Mouse (Mus musculus) gastrocnemius, adult 2 months (tissue): Measurements from ENCODE around the gene Dnmt3l. TPM values are rescaled to one million over a fixed set of nuclear protein-coding genes. Genes with fewer than 3 reads are reported as not detected.
"Not testable (repeated sequence)": the region's sequence is repeated elsewhere in the genome, so short reads cannot be mapped to it uniquely, and the experiment has no call there.

Experiments
- DNase-seq: peaks from one replicate; pipeline ENCODE4 v3.0.0; 2022
- H3K27ac ChIP-seq: fragments of 200-600 bp; 2 replicates; pipeline ENCODE4 v1.8.1; 2022; ENCODE audit warnings: mild to moderate bottlenecking
- H3K4me3 ChIP-seq: fragments of 200-600 bp; 2 replicates; pipeline ENCODE4 v1.8.1; 2022; ENCODE audit warnings: mild to moderate bottlenecking, moderate library complexity
- CTCF ChIP-seq: fragments of 200-600 bp; IDR thresholded peaks from 2 replicates; pipeline ENCODE4 v1.8.1; 2022; ENCODE audit warnings: antibody characterized with exemption, mild to moderate bottlenecking, moderate library complexity
- intact Hi-C: fragments of 180-260 bp; cut with DNase I; formaldehyde crosslinking; loops from one replicate; pipeline ENCODE4 v1.15.1; 2025
- total RNA-seq, 2 experiments: library from RNA; stranded (reverse); gene quantifications; 2 replicates each; pipeline ENCODE4 v1.2.3; 2021

Gene Dnmt3l
- total RNA-seq, 2 experiments from 2014 or later, result not detected

- H3K4me3 ChIP-seq, result no peak overlapping the region
- no peak for TF ChIP-seq CTCF
- no peak for DNase-seq
- no peak overlapping the region for H3K27ac ChIP-seq
- intact Hi-C loops, result no loop called here
These were observed 28.9 kb upstream of the Dnmt3l start for GRCm38 (mm10) chr10:78012661-78013495.

DNA sequence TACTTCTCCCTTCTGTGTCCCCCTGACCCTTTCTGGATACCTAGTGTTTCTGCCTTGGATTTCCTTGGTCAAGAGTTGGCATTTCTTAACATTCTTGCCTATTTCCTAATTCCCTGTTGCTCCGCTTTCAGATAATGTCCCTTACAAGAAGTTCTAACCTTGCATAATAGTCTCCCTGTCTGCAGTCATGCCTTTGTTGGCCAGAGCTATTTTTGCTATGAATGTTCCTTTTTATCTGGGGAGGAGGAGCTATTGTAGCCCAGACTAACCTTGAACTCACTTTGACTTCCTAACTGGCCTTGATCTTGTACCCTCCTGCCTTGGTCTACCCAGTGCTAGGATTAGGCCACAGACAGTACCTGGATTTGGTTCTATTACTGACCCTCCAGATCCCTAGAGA lies 26.3 kb upstream of the Dnmt3l start:
- Histone ChIP-seq H3K4me3 (no peak overlapping the region), H3K27ac (no peak overlapping the region)
- DNase-seq, result no peak
- intact Hi-C loops, result no loop called here
- TF ChIP-seq CTCF, result no peak

DNA sequence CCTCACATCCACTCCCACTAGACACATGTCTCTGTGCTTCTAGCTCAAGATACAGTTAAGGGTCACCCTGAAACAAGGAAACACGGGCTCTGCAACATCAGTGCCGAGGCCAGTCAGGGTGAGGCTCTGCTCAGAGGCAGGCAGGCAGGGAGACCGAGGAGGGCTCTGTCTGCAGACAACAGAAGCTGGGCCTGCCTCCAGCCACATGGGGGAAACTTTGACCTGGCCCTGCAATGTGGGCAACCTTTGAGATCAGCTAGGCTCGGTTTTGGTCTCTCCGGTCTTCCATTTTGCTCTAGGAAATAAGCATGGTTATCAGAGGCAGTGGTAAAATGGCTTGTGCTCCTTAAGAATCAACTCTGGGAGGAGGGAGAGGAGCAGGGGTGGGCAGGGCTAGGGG lies 25.4 kb upstream of the Dnmt3l start:
- no peak for DNase-seq
- no peak for TF ChIP-seq CTCF
- Histone ChIP-seq H3K4me3 (no peak overlapping the region), H3K27ac (no peak overlapping the region)
- intact Hi-C loops, result no loop called here

GRCm38 (mm10) chr10:78018797-78019203 lies 22.9 kb upstream of the Dnmt3l start:
- Histone ChIP-seq H3K27ac (peak overlapping the region; percentile 68), H3K4me3 (peak overlapping the region; percentile 66)
- peak; percentile 83 for DNase-seq
- intact Hi-C loops, result no loop called here
- peak; percentile 99; the same call in 1 of the 2 replicates for TF ChIP-seq CTCF

DNA sequence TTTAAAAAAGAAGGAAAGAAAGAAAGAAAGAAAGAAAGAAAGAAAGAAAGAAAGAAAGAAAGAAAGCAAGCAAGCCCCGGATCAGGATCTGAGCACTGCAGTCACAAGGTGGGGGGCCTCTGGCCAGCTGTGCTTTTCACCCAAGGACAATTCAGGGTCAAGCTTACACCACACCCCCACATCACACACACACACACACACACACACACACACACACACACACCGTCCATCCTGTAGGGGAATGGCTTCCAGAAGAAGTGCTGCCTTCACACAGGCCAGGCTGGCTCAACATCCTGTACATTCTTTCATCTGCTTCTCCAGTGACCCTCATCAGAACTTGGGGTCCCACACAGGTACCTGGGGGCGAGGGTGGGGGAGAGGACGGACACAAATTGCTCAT lies 22.5 kb upstream of the Dnmt3l start:
- intact Hi-C loops, result no loop called here
- DNase-seq, result no peak
- peak overlapping the region; percentile 66; the same call in 1 of the 2 replicates for H3K4me3 ChIP-seq
- H3K27ac ChIP-seq, result no peak overlapping the region
- no peak for TF ChIP-seq CTCF

DNA sequence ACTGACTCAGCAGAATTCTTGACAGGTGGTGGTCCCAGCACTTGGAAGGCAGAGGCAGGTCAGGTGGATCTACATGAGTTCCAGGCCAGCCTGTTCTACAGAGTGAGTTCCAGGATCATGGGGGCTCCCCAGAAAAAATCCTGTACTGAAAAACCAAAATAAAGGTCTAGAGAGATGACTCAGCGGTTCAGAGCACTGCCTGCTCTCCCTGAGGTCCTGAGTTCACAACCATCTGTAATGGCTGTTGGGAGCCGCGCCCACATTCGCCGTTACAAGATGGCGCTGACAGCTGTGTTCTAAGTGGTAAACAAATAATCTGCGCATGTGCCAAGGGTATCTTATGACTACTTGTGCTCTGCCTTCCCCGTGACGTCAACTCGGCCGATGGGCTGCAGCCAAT lies 21.8 kb upstream of the Dnmt3l start:
- intact Hi-C loops, DNase-seq, H3K27ac ChIP-seq, H3K4me3 ChIP-seq: not testable (repeated sequence)

DNA sequence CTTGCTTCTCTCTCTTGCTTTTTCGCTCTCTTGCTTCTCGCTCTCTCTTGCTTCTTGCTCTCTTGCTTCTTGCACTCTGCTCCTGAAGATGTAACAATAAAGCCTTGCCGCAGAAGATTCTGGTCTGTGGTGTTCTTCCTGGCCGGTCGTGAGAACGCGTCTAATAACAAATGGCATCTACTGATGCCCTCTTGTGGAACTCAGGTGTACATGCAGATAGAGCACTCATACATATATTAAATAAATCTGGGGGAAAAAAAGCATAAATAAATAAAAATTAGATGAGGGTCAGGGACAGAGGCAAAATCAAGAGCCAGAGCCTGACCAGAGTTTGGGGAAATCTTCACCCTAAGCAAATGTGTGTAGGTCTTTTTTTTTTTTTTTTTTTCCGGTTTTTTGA lies 16.3 kb upstream of the Dnmt3l start:
- H3K4me3 ChIP-seq, DNase-seq, H3K27ac ChIP-seq: not testable (repeated sequence)
- intact Hi-C loops, result loop anchor here (5.0 kb wide), 2 partner anchors 43 to 137 kb away; no protein-coding TSS in a partner anchor
- TF ChIP-seq CTCF, result peak; percentile 46

DNA sequence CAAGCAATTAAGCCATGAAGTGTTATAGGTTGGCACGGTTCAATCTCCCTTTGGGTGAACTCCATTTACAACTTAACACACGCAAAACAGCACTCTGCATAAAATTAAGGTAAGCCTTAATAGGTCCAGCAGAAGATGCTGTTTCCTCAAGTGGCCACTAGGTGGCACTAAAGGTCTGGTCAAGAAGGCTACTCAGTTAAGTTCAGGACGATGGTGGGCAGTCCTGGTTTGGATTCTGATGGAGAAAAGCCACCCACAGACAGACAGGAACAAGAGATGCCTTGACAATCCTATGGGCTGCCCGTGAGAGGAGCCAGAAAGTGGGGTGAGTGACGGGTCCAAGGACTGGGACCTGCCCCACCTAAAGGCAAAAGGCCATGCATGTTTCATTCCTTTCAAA lies 13.6 kb upstream of the Dnmt3l start:
- DNase-seq, result peak; percentile 73
- peak; percentile 94 for TF ChIP-seq CTCF
- H3K27ac ChIP-seq, result no peak overlapping the region
- intact Hi-C loops, result loop anchor here (5.0 kb wide), 2 partner anchors 46 to 134 kb away; no protein-coding TSS in a partner anchor
- no peak overlapping the region for H3K4me3 ChIP-seq

DNA sequence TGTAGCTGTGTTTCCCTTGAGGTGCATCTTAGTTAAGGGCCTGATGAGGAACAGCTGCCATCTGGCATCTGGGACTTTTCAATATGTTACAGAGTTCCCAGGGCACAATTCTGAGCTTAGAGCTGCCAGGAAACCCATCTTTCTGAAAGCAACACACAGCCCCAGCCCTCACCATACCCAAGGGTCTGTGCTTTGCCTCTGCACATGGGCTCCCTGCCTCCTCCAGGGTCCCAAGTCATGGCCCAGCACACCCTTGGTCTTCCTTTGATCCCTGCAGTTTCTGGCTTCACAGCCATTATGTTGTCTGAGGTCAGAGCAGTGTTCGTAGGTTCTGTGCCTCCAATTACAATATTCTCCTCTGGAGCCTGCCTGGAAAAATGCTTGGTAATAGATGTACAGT lies 12.7 kb upstream of the Dnmt3l start:
- no peak for TF ChIP-seq CTCF
- no peak for DNase-seq
- no peak overlapping the region for H3K4me3 ChIP-seq
- intact Hi-C loops, result loop anchor here (5.0 kb wide), 2 partner anchors 47 to 133 kb away; no protein-coding TSS in a partner anchor
- H3K27ac ChIP-seq, result no peak overlapping the region

- H3K27ac ChIP-seq, result no peak overlapping the region
- DNase-seq, result no peak
- intact Hi-C loops, result no loop called here
- no peak for TF ChIP-seq CTCF
- H3K4me3 ChIP-seq, result no peak overlapping the region
These were observed 9.8 kb upstream of the Dnmt3l start for GRCm38 (mm10) chr10:78031987-78032386.

- no peak for TF ChIP-seq CTCF
- Histone ChIP-seq H3K4me3 (no peak overlapping the region), H3K27ac (no peak overlapping the region)
- intact Hi-C loops, result no loop called here
- no peak for DNase-seq
These were observed 4.6 kb upstream of the Dnmt3l start for GRCm38 (mm10) chr10:78037139-78037538.

GRCm38 (mm10) chr10:78042096-78042495 lies 349 bp downstream of the Dnmt3l start:
- intact Hi-C loops, result no loop called here
- H3K4me3 ChIP-seq, result no peak overlapping the region
- TF ChIP-seq CTCF, result no peak
- H3K27ac ChIP-seq, result no peak overlapping the region
- no peak for DNase-seq

GRCm38 (mm10) chr10:78042697-78043405 lies 1.1 kb downstream of the Dnmt3l start:
- no peak for TF ChIP-seq CTCF
- DNase-seq, result no peak
- intact Hi-C loops, result no loop called here
- H3K27ac ChIP-seq, result no peak overlapping the region
- peak overlapping the region; percentile 50; the same call in 1 of the 2 replicates for H3K4me3 ChIP-seq
